Mouse (Mus musculus): Measurements from ENCODE around the gene H2afy2. TPM values are rescaled to one million over a fixed set of nuclear protein-coding genes. Genes with fewer than 3 reads are reported as not detected.

Gene H2afy2
- polyA plus RNA-seq, 1 experiment from 2014 or later = 76.8 TPM

DNA sequence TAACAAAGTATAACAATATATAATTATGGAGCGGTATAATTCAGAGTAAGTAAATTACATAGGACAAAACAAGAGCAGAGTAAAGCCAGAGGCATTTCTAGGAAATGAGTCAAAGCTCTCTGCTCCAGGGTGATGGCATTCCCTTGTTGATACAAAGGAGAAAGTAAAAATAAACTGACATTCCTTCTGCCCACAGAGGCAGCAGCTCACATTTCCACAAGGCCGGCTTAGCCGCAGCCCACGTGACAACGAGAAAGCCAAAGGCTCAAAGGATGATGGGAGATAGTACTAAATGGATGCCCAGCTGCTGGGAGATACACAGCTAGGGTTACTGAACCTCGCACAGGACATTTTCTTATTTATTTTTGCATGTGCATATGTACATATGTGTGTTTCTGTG is 24.1 kb downstream of the H2afy2 start:
- H3K4me3 ChIP-seq (ENCODE audit: low read length) = no peak overlapping the region
- H3K9ac ChIP-seq (ENCODE audit: low read depth, low read length) = no peak overlapping the region
- no peak overlapping the region; the same call in 1 of the 2 replicates for H3K27ac ChIP-seq (ENCODE audit: low read length)
- whole genome bisulfite sequencing = 36% methylated on average over 6 of the region's 6 CpGs
- H3K4me1 ChIP-seq (ENCODE audit: control insufficient read depth, insufficient read depth, low read length) = peaks cover 6% of the 10 kb centered on the region
- no peaks in the 10 kb centered on the region for H3K36me3 ChIP-seq (ENCODE audit: control insufficient read depth, insufficient read depth, low read length)
- no peaks in the 10 kb centered on the region for H3K27me3 ChIP-seq (replicated peaks; ENCODE audit: control insufficient read depth, insufficient read depth, low read length)
- H3K4me2 ChIP-seq (ENCODE audit: low read depth, low read length) = no peak overlapping the region
- H3K9me3 ChIP-seq (ENCODE audit: control insufficient read depth, low read length) = no peaks in the 10 kb centered on the region
- peak; percentile 77; the same call in 1 of the 2 replicates for ATAC-seq

DNA sequence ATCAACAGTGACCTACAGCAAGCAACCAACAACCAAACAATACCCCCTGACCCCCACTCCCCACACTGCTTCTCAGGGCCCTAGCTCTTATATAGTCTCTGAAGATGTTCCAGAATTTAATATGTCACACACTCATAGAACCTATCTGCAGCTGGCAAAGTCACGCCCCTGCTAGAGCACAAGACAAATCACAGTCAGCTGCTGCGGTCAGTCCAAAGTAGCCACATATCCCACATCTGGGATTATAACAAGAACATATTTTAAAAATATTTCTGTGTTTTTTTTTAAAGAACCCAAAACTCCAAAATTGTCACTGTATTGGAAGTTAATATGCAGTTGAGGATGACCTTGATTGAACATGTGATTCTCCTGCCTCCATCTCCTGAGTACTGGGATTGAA is 25.0 kb downstream of the H2afy2 start:
- 96% methylated on average over 2 of the region's 2 CpGs for WGBS
- no peaks in the 10 kb centered on the region for H3K36me3 ChIP-seq (ENCODE audit: control insufficient read depth, insufficient read depth, low read length)
- no peaks in the 10 kb centered on the region for H3K27me3 ChIP-seq (replicated peaks; ENCODE audit: control insufficient read depth, insufficient read depth, low read length)
- no peak overlapping the region for H3K9ac ChIP-seq (ENCODE audit: low read depth, low read length)
- H3K4me3 ChIP-seq (ENCODE audit: low read length) = no peak overlapping the region
- no peaks in the 10 kb centered on the region for H3K9me3 ChIP-seq (ENCODE audit: control insufficient read depth, low read length)
- no peak for ATAC-seq
- H3K27ac ChIP-seq (ENCODE audit: low read length) = no peak overlapping the region
- no peak overlapping the region for H3K4me2 ChIP-seq (ENCODE audit: low read depth, low read length)
- peaks cover 5% of the 10 kb centered on the region for H3K4me1 ChIP-seq (ENCODE audit: control insufficient read depth, insufficient read depth, low read length)

DNA sequence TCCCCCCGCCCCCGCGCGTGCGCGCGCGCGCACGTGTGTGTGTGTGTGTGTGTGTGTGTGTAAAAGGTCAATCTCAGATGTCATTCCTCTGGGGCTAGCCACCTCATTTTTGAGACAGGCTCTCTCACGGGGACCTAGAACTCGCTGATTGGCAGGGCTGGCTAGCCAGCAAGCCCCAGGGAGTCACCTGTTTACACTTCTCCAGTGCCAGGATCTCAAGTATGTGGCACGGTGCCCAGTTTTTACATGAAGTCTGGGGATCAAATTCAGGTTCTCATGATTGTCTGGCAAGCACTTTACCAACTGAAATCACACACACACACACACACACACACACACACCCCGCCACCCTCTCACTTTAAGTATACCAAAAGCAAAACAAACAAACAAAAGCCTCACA is 26.9 kb downstream of the H2afy2 start:
- no peaks in the 10 kb centered on the region for H3K27me3 ChIP-seq (replicated peaks; ENCODE audit: control insufficient read depth, insufficient read depth, low read length)
- H3K4me3 ChIP-seq (ENCODE audit: low read length) = no peak overlapping the region
- no peak overlapping the region for H3K4me2 ChIP-seq (ENCODE audit: low read depth, low read length)
- no peaks in the 10 kb centered on the region for H3K9me3 ChIP-seq (ENCODE audit: control insufficient read depth, low read length)
- H3K4me1 ChIP-seq (ENCODE audit: control insufficient read depth, insufficient read depth, low read length) = peaks cover 5% of the 10 kb centered on the region
- H3K27ac ChIP-seq (ENCODE audit: low read length) = no peak overlapping the region
- H3K9ac ChIP-seq (ENCODE audit: low read depth, low read length) = no peak overlapping the region
- ATAC-seq = no peak; the same call in 1 of the 2 replicates
- H3K36me3 ChIP-seq (ENCODE audit: control insufficient read depth, insufficient read depth, low read length) = no peaks in the 10 kb centered on the region
- 85% methylated on average over 14 of the region's 14 CpGs for WGBS

DNA sequence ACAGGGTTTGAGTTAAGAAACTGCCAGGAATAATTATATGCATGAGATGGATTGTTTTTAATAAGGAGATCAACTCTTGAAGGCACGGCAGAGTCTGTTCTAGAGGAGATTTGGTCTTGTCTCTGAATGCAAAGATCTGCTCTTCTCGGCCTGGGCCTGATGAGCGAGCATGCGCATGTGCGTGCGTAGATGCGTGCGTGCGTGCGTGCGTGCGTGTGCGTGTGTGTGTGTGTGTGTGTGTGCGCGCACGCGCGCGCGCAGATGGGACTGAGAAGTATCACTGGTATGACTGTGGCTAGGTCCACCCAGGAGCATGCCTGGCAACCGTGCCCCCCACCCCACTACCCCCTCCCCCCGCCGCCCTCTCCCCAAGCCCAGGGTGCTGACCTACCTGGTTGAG is 30.9 kb downstream of the H2afy2 start:
- H3K4me3 ChIP-seq (ENCODE audit: low read length) = no peak overlapping the region
- no peaks in the 10 kb centered on the region for H3K36me3 ChIP-seq (ENCODE audit: control insufficient read depth, insufficient read depth, low read length)
- ATAC-seq = no peak
- no peak overlapping the region for H3K27ac ChIP-seq (ENCODE audit: low read length)
- WGBS = 94% methylated on average over 23 of the region's 23 CpGs
- H3K4me1 ChIP-seq (ENCODE audit: control insufficient read depth, insufficient read depth, low read length) = no peaks in the 10 kb centered on the region; the same call in 1 of the 2 replicates
- H3K27me3 ChIP-seq (replicated peaks; ENCODE audit: control insufficient read depth, insufficient read depth, low read length) = no peaks in the 10 kb centered on the region
- no peak overlapping the region for H3K9ac ChIP-seq (ENCODE audit: low read depth, low read length)
- H3K4me2 ChIP-seq (ENCODE audit: low read depth, low read length) = no peak overlapping the region
- no peaks in the 10 kb centered on the region for H3K9me3 ChIP-seq (ENCODE audit: control insufficient read depth, low read length)

DNA sequence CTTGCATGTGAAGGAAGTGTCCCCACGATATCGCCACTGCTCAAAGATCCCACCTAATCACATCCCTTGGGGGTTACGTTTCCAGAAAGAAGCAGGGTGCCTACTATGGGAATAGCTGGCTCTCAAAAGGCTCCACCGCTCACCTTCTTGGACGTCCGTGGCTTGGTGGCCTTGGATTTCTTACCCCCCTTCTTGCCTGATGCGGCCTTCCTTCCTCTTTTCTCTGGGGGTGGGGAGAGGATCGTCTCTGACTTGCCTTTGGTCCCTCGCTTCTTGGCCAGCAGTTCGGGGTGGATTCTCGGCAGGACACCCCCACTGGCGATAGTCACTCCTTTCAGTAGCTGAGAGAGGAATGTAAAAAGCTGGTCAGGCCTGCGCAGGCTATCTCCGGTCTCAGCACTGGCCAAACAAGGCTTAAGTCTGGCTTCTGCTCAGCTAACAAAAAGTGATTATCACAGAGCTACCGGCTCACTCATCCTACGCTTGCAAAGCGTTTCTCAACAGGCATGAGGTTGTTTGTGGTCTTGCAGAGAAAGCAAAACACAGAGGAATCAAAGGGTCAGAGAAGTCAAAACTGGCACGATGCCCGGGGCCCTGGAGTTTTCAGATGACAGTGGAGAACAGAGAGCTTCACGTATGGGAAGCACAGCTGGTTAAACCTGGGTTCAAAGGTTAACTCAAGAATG is 32.3 kb downstream of the H2afy2 start:
- Histone ChIP-seq H3K9ac (ENCODE audit: low read depth, low read length) (no peak overlapping the region), H3K4me1 (ENCODE audit: control insufficient read depth, insufficient read depth, low read length) (no peaks in the 10 kb centered on the region), H3K27me3 (replicated peaks; ENCODE audit: control insufficient read depth, insufficient read depth, low read length) (no peaks in the 10 kb centered on the region), H3K4me2 (ENCODE audit: low read depth, low read length) (no peak overlapping the region), H3K4me3 (ENCODE audit: low read length) (no peak overlapping the region), H3K27ac (ENCODE audit: low read length) (no peak overlapping the region), H3K9me3 (ENCODE audit: control insufficient read depth, low read length) (no peaks in the 10 kb centered on the region), H3K36me3 (ENCODE audit: control insufficient read depth, insufficient read depth, low read length) (no peaks in the 10 kb centered on the region)
- WGBS = 80% methylated on average over 20 of the region's 20 CpGs
- ATAC-seq = no peak

DNA sequence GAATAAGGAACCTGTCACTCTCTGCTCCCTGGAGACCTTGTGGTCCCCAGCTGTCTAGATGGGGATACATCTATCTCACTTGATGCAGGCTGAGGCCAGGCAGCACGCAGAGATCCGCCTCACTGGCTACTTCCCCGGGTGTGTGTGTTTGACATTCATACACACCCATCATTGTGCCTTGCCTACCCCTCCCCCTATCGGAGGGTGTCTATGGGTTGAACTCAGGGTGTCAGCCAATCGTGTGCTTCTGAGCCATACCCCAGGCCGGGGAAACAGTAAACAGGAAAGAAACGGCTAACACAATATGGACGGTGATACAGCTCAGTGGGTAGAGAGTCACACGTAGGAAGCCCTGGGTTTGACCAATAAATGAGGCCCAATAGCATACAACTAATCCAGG is 33.9 kb downstream of the H2afy2 start:
- 82% methylated on average over 9 of the region's 9 CpGs for WGBS
- no peak for ATAC-seq
- H3K36me3 ChIP-seq (ENCODE audit: control insufficient read depth, insufficient read depth, low read length) = peaks cover 8% of the 10 kb centered on the region

DNA sequence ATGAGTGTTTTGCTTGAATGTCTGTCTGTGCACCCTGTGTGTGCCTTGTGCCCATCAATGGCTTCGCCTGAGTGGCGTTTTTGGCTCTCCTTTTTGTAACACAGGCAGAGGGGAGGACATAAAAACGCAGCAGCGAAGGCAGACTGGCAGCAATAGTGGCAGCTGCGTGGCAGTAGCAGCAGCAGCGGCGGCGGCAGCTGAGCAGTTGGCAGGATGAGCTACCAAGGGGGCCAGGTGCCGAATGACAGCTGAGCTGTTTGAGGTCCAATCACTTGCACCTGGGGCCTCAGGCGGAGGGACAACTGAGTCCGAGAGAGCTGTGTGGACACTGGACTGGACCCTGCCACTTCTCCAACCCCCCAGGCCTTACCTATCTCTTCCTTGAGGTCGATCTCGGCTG is 36.6 kb downstream of the H2afy2 start:
- WGBS = 93% methylated on average over 13 of the region's 13 CpGs
- H3K36me3 ChIP-seq (ENCODE audit: control insufficient read depth, insufficient read depth, low read length) = peaks cover 16% of the 10 kb centered on the region
- H3K4me3 ChIP-seq (ENCODE audit: low read length) = no peak overlapping the region
- no peak for ATAC-seq
- H3K27ac ChIP-seq (ENCODE audit: low read length) = no peak overlapping the region
- no peaks in the 10 kb centered on the region for H3K4me1 ChIP-seq (ENCODE audit: control insufficient read depth, insufficient read depth, low read length)
- no peak overlapping the region for H3K9ac ChIP-seq (ENCODE audit: low read depth, low read length)
- H3K4me2 ChIP-seq (ENCODE audit: low read depth, low read length) = no peak overlapping the region
- no peaks in the 10 kb centered on the region; the same call in 1 of the 2 replicates for H3K9me3 ChIP-seq (ENCODE audit: control insufficient read depth, low read length)
- no peaks in the 10 kb centered on the region for H3K27me3 ChIP-seq (replicated peaks; ENCODE audit: control insufficient read depth, insufficient read depth, low read length)

More for the DNA sequence above, 33.9 kb downstream of the H2afy2 start:
- no peak overlapping the region for H3K9ac ChIP-seq (ENCODE audit: low read depth, low read length)
- H3K4me2 ChIP-seq (ENCODE audit: low read depth, low read length) = no peak overlapping the region
- H3K9me3 ChIP-seq (ENCODE audit: control insufficient read depth, low read length) = no peaks in the 10 kb centered on the region
- no peak overlapping the region for H3K4me3 ChIP-seq (ENCODE audit: low read length)
- no peaks in the 10 kb centered on the region for H3K27me3 ChIP-seq (replicated peaks; ENCODE audit: control insufficient read depth, insufficient read depth, low read length)
- H3K4me1 ChIP-seq (ENCODE audit: control insufficient read depth, insufficient read depth, low read length) = no peaks in the 10 kb centered on the region
- H3K27ac ChIP-seq (ENCODE audit: low read length) = no peak overlapping the region

DNA sequence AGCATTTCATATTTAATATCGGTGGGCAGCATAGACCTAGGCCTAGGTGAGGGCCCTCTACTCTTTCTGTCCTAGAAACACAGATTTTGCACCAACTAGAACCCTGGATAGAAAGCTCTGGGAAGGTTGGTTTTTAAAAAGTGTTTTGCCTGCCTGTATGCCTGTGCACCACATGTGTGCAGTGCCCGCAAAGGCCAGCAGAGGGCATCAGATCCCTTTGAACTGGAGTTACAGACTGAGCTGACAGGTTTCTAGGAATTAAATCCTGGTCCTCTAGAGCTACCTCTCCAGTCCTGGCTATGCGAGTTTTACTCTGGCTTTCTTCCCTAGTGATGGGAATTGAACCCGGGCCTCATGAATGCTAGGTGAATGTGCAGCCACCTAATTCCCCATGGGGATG is 38.8 kb downstream of the H2afy2 start:
- Histone ChIP-seq H3K9ac (ENCODE audit: low read depth, low read length) (no peak overlapping the region), H3K9me3 (ENCODE audit: control insufficient read depth, low read length) (no peaks in the 10 kb centered on the region; the same call in 1 of the 2 replicates), H3K36me3 (ENCODE audit: control insufficient read depth, insufficient read depth, low read length) (peaks cover 19% of the 10 kb centered on the region), H3K27me3 (replicated peaks; ENCODE audit: control insufficient read depth, insufficient read depth, low read length) (no peaks in the 10 kb centered on the region), H3K4me2 (ENCODE audit: low read depth, low read length) (no peak overlapping the region), H3K27ac (ENCODE audit: low read length) (no peak overlapping the region), H3K4me3 (ENCODE audit: low read length) (no peak overlapping the region), H3K4me1 (ENCODE audit: control insufficient read depth, insufficient read depth, low read length) (no peaks in the 10 kb centered on the region)
- 91% methylated on average over 4 of the region's 4 CpGs for WGBS
- ATAC-seq = no peak

DNA sequence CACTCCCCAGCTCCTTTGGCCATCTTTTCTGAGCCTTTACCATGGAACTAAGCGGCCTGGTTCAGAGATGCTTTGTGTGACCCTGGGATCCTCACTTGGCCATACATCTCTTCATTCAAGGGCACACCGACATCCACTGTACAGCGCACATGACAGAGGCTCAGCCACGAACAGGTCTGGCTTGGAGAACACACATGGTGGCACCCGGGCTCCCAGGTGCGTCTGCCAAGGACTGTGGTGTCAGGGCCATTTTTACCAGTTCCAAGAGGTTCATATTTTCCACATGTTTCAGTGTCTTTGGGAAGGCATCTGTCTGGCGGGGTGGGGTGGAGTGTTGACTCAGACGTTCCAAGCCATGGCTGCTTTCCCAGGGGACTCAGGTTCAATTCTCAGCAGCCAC is 41.6 kb downstream of the H2afy2 start:
- Histone ChIP-seq H3K9me3 (ENCODE audit: control insufficient read depth, low read length) (no peaks in the 10 kb centered on the region; the same call in 1 of the 2 replicates), H3K36me3 (ENCODE audit: control insufficient read depth, insufficient read depth, low read length) (peaks cover 23% of the 10 kb centered on the region), H3K4me3 (ENCODE audit: low read length) (no peak overlapping the region), H3K4me2 (ENCODE audit: low read depth, low read length) (no peak overlapping the region), H3K9ac (ENCODE audit: low read depth, low read length) (no peak overlapping the region), H3K4me1 (ENCODE audit: control insufficient read depth, insufficient read depth, low read length) (no peaks in the 10 kb centered on the region), H3K27me3 (replicated peaks; ENCODE audit: control insufficient read depth, insufficient read depth, low read length) (no peaks in the 10 kb centered on the region), H3K27ac (ENCODE audit: low read length) (no peak overlapping the region)
- 95% methylated on average over 8 of the region's 8 CpGs for WGBS
- no peak for ATAC-seq

DNA sequence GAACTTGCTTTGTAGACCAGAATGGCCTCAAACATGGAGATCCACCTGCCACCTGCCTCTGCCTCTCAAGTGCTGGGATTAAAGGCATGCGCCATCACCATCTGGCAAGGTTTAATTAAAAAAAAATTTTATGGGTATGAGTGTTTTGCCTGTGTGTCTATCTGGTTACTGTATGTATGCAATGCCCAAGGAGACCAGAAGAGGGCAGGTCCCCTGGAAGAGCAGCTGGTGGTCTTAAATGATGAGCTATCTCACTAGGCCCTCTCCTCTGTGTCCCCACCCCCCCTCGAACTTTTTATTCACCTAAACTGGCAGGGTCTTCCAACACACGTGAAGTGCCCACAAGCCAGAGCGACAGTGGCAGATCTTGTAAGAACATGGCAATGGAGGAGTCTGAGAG is 42.1 kb downstream of the H2afy2 start:
- WGBS = 80% methylated on average over 4 of the region's 4 CpGs
- Histone ChIP-seq H3K9ac (ENCODE audit: low read depth, low read length) (no peak overlapping the region), H3K27me3 (replicated peaks; ENCODE audit: control insufficient read depth, insufficient read depth, low read length) (no peaks in the 10 kb centered on the region), H3K4me3 (ENCODE audit: low read length) (no peak overlapping the region), H3K4me1 (ENCODE audit: control insufficient read depth, insufficient read depth, low read length) (no peaks in the 10 kb centered on the region), H3K36me3 (ENCODE audit: control insufficient read depth, insufficient read depth, low read length) (peaks cover 23% of the 10 kb centered on the region), H3K27ac (ENCODE audit: low read length) (no peak overlapping the region), H3K9me3 (ENCODE audit: control insufficient read depth, low read length) (no peaks in the 10 kb centered on the region; the same call in 1 of the 2 replicates), H3K4me2 (ENCODE audit: low read depth, low read length) (no peak overlapping the region)
- no peak for ATAC-seq
